Mouse (Mus musculus) thymus, postnatal 14 days (tissue): ENCODE data around the gene Ppp1r12a.

Experiments
- DNase-seq: peaks from one replicate; pipeline ENCODE4 v3.0.0; 2021

The Ppp1r12a gene

DNA sequence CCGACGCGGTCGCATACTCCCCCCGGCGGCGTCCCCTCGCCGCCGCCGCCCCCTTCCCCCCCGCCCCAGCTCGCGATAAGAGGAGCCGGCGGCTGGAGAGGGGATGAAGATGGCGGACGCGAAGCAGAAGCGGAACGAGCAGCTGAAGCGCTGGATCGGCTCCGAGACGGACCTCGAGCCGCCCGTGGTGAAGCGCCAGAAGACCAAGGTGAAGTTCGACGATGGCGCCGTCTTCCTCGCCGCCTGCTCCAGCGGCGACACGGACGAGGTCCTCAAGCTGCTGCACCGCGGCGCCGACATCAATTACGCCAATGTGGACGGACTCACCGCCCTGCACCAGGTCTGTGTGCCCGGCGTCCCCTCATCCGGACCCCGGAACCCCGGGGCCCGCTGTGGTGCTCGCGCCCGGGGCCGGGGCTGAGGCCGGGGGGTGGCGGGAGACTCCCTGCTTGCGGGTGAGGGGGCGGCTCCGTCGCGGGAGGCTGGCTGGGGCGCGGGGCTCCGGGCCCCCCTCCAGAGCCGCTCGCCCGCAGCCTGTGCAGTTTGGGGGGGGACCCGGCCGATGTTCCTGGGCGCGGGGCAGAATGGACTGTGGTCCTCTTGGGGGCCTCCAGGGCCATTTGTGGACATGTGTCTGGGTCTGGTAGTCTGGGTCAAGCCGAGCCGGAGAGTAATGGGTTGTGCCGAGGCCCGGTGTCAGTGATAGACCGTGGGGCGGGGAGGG is 466 bp downstream of the Ppp1r12a start:
- DNase-seq, result peak; percentile 70

- peak; percentile 25 for DNase-seq
Observed at GRCm38 (mm10) chr10:108163021-108163410, 1.0 kb downstream of the Ppp1r12a start.

DNA sequence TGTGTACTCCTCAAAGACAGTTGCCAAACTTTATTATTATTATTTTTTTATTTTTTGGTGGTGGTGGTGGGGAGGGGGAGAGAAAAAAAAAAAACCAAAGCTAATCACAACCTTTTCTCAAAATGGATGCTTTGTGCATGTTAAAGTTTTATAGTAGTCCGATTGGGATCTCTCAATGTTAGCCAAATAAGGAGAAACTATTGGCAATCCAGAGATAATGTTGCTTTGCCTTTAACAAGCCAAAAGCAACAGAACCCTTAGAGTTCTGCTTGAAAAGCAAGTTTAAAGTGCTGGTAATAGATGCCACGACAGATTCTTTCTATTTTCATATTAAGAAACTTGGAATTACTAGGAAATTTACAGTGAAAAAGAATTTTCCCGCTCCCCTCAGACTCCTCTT is 1.5 kb downstream of the Ppp1r12a start:
- no peak for DNase-seq

- peak; percentile 71 for DNase-seq
Observed at GRCm38 (mm10) chr10:108167823-108168222, 5.8 kb downstream of the Ppp1r12a start.

DNA sequence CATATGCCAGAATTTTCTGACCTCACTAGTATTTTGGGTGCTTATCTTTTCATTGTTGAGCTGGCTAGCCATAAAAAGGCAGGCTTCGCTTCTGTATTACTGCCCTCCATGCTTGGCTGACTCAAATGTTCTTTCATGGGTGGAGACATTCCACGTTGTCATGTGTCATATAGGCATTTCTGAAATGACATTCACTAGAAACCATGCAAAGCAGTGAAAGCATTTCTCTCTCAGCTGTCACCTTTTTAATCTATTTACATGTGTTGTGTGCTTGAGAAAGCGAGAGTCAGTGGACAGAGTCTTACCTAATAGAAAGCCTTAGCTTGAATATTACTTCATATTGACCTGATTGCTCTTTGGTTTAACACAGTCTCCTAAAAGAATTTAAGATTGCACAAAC is 8.8 kb downstream of the Ppp1r12a start:
- no peak for DNase-seq

DNA sequence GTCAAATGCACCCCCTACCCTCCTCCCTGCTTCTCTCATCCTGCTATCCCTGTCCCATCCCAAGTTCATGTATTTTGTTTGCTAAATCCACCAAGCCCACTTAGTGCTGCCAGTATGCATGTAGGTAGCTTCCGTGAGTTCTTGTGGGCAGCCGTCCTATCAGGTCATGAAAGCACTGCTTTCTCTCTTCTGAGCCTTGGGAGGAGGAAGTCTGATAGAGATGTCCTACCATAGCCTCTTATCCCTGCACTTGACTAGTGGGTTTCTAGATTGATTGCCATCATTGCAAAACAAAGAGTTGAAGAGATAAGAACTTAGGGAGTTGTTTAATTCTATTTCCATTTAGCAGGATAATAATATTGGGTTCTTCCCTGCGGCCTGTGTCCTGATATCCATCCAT is 9.6 kb downstream of the Ppp1r12a start:
- no peak for DNase-seq

DNA sequence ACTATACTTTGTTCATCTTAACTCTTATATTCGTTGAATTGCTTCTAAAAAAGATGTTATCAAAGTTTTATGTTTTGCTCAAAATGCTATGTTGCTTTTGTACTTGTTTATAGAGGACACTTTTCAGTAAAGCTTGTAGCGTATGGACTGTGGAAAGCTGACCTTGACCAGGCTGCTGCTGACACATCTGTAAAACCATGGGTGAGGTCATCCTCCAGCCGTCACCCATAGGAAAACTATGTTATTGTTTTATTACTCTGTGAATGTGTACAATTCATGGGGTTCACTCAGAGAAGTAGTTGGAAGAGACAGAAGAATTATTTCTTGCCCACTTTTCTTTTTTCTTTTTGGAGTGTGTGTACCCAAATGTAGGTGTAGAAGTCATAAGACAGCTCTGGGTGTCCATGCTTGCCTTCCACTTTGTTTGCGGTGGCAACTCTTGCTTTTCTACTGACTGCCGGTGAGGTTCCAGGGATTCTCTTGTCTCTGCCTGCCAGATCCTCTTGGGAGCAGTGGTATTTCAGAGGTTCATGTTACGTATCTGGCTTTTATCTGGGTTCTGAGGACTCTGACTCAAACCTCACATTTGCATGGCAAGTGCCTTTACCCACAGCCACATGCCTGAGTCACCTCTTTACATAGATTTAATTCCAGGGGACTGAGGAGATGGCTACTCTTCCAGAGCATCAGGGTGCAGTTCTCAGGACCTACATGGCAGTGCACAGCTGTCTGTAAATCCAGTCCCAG is 11.0 kb downstream of the Ppp1r12a start:
- DNase-seq, result no peak

DNA sequence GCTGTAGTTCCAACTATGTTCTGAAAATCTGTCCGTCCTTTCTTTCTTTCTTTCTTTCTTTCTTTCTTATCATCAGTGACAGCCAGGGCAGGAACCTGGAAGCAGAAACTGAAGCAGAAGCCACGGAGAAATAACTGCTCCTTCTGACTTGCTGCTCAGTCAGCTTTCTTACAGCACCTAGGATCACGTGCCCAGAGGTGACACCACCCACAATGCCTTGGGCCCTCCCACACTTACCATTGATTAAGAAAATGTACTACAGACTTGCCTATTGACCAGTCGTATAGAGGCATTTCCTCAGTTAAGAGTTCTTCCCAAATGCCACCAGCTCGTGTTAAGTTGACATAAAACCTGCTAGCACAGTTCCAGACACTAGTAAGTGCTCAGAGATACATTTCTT is 12.1 kb downstream of the Ppp1r12a start:
- DNase-seq, result no peak

DNA sequence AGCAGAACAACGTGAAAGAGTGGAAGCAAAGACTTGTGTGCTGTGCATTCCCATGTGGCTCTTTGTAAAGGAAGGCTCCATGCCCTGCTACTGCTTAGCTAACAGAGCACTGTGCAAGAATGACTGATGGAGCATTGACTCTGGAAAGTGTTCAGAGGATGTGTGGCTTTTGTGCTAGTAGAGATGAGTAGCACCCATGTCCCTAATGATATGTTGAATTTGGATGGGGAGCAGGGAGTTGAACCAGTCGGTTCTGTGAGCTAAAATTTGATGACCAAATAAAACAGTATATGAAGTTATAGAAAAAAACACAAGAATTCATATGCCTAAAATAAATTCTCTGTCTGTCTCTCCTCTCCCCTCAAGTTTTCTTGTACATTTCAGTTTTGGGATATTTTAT is 13.9 kb downstream of the Ppp1r12a start:
- no peak for DNase-seq

DNA sequence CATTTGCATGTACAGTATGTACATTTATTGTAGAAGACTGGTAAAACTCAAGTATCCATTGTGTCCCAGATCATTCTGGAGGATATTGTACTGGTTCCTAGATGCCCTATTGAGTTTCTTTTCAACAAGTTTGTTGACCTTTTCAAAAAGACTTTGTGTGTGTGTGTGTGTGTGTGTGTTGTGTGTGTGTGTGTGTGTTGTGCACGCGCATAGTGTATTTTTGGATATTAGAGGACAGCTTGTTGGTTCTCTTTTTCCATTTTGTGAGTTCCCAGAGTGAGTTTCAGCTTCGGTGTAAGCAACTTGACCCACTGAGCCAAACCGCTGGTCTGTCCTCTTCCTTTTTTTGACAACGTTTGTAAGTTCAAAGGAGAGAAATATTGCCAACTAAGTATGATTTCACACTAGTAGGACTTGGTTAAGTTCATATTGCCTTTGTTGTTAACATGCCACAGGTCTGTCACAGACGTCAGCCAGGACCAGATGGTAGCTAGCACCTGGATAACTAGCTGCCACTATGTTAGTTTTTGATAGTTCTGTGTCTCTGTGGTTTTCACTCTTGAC is 16.4 kb downstream of the Ppp1r12a start:
- DNase-seq, result no peak

- DNase-seq, result no peak
Observed at GRCm38 (mm10) chr10:108179404-108179803, 17.4 kb downstream of the Ppp1r12a start.

DNA sequence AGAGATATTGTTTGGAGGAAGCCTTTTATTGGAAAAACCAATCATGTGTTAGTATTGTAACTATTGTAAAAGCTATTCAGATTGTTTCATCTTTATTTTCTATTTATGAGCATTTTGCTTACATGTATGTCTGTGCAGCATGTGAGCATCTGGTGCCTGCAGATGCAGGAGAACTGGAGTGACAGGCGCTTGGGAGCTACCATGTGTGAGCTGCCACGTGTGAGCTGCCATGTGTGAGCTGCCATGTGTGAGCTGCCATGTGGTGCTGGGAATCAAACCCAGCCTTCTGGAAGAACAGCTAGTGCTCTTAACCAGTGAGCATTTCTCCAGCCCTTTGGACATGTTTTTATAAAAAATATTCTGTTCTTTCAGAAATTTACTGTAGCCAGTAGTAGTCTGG is 18.3 kb downstream of the Ppp1r12a start:
- DNase-seq, result no peak

DNA sequence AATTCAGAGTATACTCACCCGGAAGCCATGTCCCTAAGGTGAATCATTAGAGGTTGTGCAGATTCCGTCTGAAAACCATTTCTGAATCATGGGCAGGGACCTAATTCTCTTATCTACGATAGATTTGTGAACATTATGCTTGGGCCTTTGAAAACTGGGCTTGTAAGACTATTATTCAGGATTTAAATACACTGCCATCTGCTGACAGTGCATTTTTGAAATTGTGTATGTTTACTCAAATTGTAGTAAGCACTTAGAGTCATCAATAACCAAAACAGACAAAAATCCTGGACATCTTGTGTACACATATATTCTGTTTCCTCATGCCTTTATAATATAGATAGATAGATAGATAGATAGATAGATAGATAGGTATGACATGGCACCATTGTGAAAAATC is 19.9 kb downstream of the Ppp1r12a start:
- no peak for DNase-seq

DNA sequence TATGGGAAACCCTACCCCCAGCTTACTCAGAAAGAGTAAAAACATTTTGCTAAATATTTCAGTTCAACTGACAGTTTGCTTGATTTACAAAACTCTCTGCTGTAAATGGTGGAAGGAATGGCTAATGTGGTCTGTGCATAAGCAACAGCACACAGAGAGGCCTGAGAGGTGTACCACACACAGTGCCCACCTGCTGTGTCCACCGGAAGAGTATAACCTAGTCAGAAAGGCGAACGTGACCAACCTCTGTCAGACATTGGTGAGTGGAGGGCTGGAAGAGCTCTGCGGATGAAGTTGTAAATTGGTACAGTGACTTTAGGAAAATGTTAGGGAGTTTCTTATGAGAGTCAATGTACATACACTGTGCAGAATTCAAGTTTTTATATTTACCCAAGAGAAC is 20.4 kb downstream of the Ppp1r12a start:
- no peak for DNase-seq

DNA sequence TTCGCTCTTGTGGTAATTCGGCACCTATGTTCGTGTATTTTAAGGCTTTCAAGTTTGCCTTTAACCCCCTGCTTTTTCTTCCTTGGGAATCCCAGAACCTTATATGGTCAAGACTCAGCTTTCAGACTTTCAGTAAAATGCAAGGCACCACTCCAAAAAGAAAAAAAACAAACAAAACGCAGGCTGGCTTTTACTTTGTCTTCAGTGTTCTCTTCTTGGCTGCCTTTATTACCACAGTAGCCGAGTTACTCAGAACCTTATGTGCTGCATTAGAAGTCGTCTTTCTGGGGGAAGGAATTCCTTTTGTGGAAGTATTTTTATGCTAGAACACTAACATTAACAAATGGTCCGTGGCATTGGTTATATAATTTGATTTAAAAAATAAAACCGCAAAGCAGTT is 22.8 kb downstream of the Ppp1r12a start:
- DNase-seq, result no peak

- DNase-seq, result no peak
Observed at GRCm38 (mm10) chr10:108185265-108185664, 23.3 kb downstream of the Ppp1r12a start.

DNA sequence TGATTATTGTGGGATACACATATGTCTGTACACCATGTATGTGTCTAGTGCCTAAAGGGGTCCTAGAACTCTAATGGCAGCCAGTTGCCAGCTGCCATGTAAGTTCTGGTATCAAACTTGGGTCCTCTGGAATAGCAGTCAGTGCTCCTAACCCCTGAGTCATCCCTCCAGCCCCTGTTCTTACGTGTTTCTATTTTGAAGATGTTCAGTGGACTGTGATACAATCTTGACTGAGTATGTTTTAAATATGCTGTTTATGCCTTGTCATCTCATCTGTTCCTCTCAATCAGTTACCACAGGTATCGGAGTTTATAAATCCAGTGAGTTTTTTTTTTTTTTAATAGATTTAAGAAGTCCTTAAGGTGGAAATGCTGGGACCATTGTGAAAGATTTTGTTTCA is 27.3 kb downstream of the Ppp1r12a start:
- no peak for DNase-seq

- no peak for DNase-seq
Observed at GRCm38 (mm10) chr10:108189986-108190385, 28.0 kb downstream of the Ppp1r12a start.

- DNase-seq, result no peak
Observed at GRCm38 (mm10) chr10:108190626-108191025, 28.6 kb downstream of the Ppp1r12a start.

DNA sequence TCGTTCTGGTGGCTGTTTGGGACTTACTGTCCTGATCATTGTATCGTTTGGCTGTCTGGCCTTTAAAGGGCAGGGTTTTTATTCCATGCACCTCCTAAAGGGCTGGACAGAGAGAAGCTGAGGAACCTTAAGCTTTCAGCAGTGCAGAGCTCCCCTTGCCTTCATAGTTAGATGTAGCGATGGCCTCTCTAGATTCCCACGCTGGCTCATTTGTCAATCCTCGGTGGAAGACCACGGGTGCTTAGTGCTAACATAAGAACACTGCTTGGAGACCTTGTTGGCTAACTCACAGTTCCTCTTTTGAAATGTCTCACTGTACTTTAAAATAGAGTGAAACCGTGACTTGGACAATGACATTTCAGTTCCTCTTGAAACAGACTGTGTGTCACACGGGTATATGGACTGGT is 29.4 kb downstream of the Ppp1r12a start:
- no peak for DNase-seq

DNA sequence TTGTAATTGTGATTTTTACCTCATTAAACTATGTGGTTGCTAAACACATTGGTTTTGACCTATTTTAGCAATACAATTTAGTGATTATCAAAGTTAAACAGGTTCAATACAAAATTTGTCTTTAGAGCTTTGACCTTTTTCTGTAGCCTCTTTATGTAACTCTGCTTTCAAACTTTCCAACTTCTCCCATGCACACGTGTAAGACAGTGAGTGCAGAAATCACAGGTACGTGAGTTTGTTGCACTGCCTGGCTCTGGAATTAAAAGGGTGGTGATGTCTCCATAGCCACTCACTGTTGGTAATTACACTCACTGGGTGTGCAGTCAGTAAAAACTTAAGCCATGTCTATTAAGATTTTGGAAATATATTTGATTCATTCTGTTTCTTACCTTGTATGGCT is 30.3 kb downstream of the Ppp1r12a start:
- DNase-seq, result no peak

DNA sequence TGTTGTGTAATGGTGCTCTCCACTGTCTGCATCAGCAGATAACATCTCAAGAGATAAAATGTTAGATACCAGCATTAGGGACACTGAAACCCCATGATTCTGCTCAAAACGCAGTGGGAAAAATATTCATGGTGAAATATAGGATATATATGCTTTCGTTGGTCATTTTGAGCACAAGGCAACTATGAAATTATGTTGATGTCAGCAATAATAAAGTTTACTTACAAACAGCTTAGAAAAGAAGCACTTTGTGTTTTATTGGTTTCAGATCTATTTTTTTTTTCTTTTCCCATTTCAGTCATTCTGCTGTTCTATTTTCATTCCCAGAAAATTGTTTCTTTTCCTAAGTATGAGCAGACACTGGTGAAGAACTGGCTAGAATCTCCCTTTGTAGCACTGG is 34.1 kb downstream of the Ppp1r12a start:
- no peak for DNase-seq

DNA sequence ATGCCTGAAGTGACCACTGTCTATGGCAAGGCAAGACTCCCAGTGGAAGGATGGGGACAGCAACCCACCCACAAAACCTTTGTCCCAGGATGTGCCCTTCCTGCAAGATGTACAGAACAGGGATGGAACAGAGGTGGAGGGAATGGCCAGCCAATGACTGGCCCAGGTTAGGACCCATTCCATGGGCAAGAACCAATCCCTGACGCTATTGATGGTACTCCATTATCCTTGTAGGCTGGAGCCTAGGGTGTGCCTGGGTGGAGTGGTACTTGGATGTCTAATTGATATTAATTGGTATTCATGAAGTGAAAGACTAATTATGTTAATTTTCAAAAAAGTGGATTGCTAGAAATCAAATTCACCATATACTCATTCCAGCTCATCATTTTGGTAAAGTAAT is 35.5 kb downstream of the Ppp1r12a start:
- no peak for DNase-seq

GRCm38 (mm10) chr10:108198945-108199344 is 37.0 kb downstream of the Ppp1r12a start:
- DNase-seq, result no peak
